Mouse (Mus musculus) MEL (cell line): ENCODE measurements around the gene Zfp462. TPM values are rescaled to one million over a fixed set of nuclear protein-coding genes. Genes with fewer than 3 reads are reported as not detected.

ENCODE experiments used
- DNase-seq: peaks from one replicate; pipeline ENCODE4 v3.0.0; 2011; ENCODE audit warnings: low read depth, low spot score
- H3K27ac ChIP-seq: 2 replicates; pipeline ENCODE4 v1.5.1; 2012; ENCODE audit warnings: low read depth, mild to moderate bottlenecking, control low read depth, low read length, moderate library complexity; ENCODE audit not compliant: control insufficient read depth
- H3K27me3 ChIP-seq, 2 experiments: fragments of 150-350 bp in 1 of 2; sonication (generic) in 1 of 2; 2 replicates each; pipeline ENCODE4 v1.6.1; 2012; ENCODE audit warnings: low read length in 2 of 2, mild to moderate bottlenecking in 2 of 2, improper control_type of control experiment in 1 of 2, moderate library complexity in 1 of 2; ENCODE audit not compliant: insufficient read depth in 2 of 2, control insufficient read depth in 1 of 2
- H3K36me3 ChIP-seq, 2 experiments: 2 replicates each; pipeline ENCODE4 v1.6.1; 2012 to 2014; ENCODE audit warnings: low read length in 2 of 2, improper control_type of control experiment in 1 of 2, inconsistent platforms in 1 of 2, mild to moderate bottlenecking in 1 of 2; ENCODE audit not compliant: insufficient read depth in 2 of 2, control insufficient read depth in 1 of 2
- H3K4me1 ChIP-seq, 2 experiments: fragments of 150-350 bp in 1 of 2; sonication (generic) in 1 of 2; 2 replicates each; pipeline ENCODE4 v1.6.1; 2012; ENCODE audit warnings: low read length in 2 of 2, improper control_type of control experiment in 1 of 2, mild to moderate bottlenecking in 1 of 2; ENCODE audit not compliant: insufficient read depth in 2 of 2, control insufficient read depth in 1 of 2
- H3K4me3 ChIP-seq, 2 experiments: fragments of 150-350 bp in 1 of 2; sonication (generic) in 1 of 2; 2 replicates each; pipeline ENCODE4 v1.5.1; 2012; ENCODE audit warnings: low read depth in 2 of 2, low read length in 2 of 2, mild to moderate bottlenecking in 2 of 2, moderate library complexity in 2 of 2, control low read depth in 1 of 2, improper control_type of control experiment in 1 of 2; ENCODE audit not compliant: control insufficient read depth in 1 of 2, insufficient read depth in 1 of 2
- H3K79me2 ChIP-seq: 2 replicates; pipeline ENCODE4 v1.6.1; 2012; ENCODE audit warnings: mild to moderate bottlenecking, low read length, moderate library complexity; ENCODE audit not compliant: control insufficient read depth, poor library complexity, insufficient read depth
- H3K9ac ChIP-seq: 2 replicates; pipeline ENCODE4 v1.6.1; 2012; ENCODE audit warnings: low read depth, mild to moderate bottlenecking, control low read depth, low read length, moderate library complexity; ENCODE audit not compliant: control insufficient read depth, poor library complexity, severe bottlenecking
- H3K9me3 ChIP-seq: fragments of 150-350 bp; sonication (generic); replicated peaks from 2 replicates; pipeline ENCODE4 v1.6.1; 2012; ENCODE audit warnings: mild to moderate bottlenecking, low read length, improper control_type of control experiment, moderate library complexity; ENCODE audit not compliant: insufficient read depth
- CHD2 ChIP-seq: IDR thresholded peaks from 2 replicates; pipeline ENCODE4 v1.6.1; 2011; ENCODE audit warnings: low read length, improper control_type of control experiment
- CTCF ChIP-seq, 3 experiments: IDR thresholded peaks in 2 of 3; conservative IDR thresholded peaks in 1 of 3; 2 replicates each; pipeline ENCODE4 v1.5.1; 2011 to 2012; ENCODE audit warnings: low read length in 3 of 3, low read depth in 2 of 3, mild to moderate bottlenecking in 2 of 3, improper control_type of control experiment in 1 of 3, inconsistent platforms in 1 of 3, mixed read lengths in 1 of 3, moderate library complexity in 1 of 3; ENCODE audit not compliant: control insufficient read depth in 1 of 3, insufficient read depth in 1 of 3, poor library complexity in 1 of 3, severe bottlenecking in 1 of 3
- EP300 ChIP-seq, 2 experiments: IDR thresholded peaks; 2 replicates each; pipeline ENCODE4 v1.6.1; 2011; ENCODE audit warnings: improper control_type of control experiment in 2 of 2, low read length in 2 of 2, low read depth in 1 of 2, mild to moderate bottlenecking in 1 of 2
- GABPA ChIP-seq: IDR thresholded peaks from 2 replicates; pipeline ENCODE4 v1.6.1; 2012; ENCODE audit warnings: low read depth, mild to moderate bottlenecking, inconsistent platforms, low read length, improper control_type of control experiment, moderate library complexity
- GATA1 ChIP-seq: IDR thresholded peaks from 2 replicates; pipeline ENCODE4 v1.6.1; 2011; ENCODE audit warnings: low read depth, low read length, improper control_type of control experiment
- HCFC1 ChIP-seq: IDR thresholded peaks from 2 replicates; pipeline ENCODE4 v1.6.1; 2012; ENCODE audit warnings: low read depth, mild to moderate bottlenecking, inconsistent platforms, low read length, improper control_type of control experiment, moderate library complexity
- JUND ChIP-seq: IDR thresholded peaks from 2 replicates; pipeline ENCODE4 v1.6.1; 2011; ENCODE audit warnings: low read depth, mild to moderate bottlenecking, improper control_type of control experiment, low read length
- KAT2A ChIP-seq: conservative IDR thresholded peaks from 2 replicates; pipeline ENCODE4 v1.6.1; 2012; ENCODE audit warnings: low read depth, low read length, improper control_type of control experiment, inconsistent platforms
- MAFK ChIP-seq: IDR thresholded peaks from 2 replicates; pipeline ENCODE4 v1.6.1; 2011; ENCODE audit warnings: low read depth, mild to moderate bottlenecking, low read length, improper control_type of control experiment, borderline replicate concordance
- MAX ChIP-seq: IDR thresholded peaks from 2 replicates; pipeline ENCODE4 v1.6.1; 2011; ENCODE audit warnings: low read length, improper control_type of control experiment
- MEF2A ChIP-seq: IDR thresholded peaks from 2 replicates; pipeline ENCODE4 v1.6.1; 2014; ENCODE audit warnings: low read depth, mild to moderate bottlenecking, inconsistent platforms, low read length, improper control_type of control experiment; ENCODE audit not compliant: poor library complexity, insufficient replicate concordance, severe bottlenecking; ENCODE audit errors: extremely low read depth
- MXI1 ChIP-seq: IDR thresholded peaks from 2 replicates; pipeline ENCODE4 v1.6.1; 2011; ENCODE audit warnings: mild to moderate bottlenecking, low read depth, low read length, improper control_type of control experiment
- MYB ChIP-seq: IDR thresholded peaks from 2 replicates; pipeline ENCODE4 v1.6.1; 2011; ENCODE audit warnings: mild to moderate bottlenecking, low read depth, low read length, improper control_type of control experiment
- MYC ChIP-seq: IDR thresholded peaks from 2 replicates; pipeline ENCODE4 v1.6.1; 2011; ENCODE audit warnings: low read depth, mild to moderate bottlenecking, low read length, improper control_type of control experiment, moderate library complexity
- NRF1 ChIP-seq: IDR thresholded peaks from 2 replicates; pipeline ENCODE4 v1.6.1; 2014; ENCODE audit warnings: low read depth, mild to moderate bottlenecking, inconsistent platforms, low read length, improper control_type of control experiment, moderate library complexity; ENCODE audit not compliant: poor library complexity, insufficient read depth, severe bottlenecking
- POLR2A ChIP-seq, 2 experiments: IDR thresholded peaks; 2 replicates each; pipeline ENCODE4 v1.6.1; 2011 to 2012; ENCODE audit warnings: low read length in 2 of 2, mild to moderate bottlenecking in 2 of 2, control low read depth in 1 of 2, improper control_type of control experiment in 1 of 2, low read depth in 1 of 2, moderate library complexity in 1 of 2; ENCODE audit not compliant: control insufficient read depth in 1 of 2, insufficient read depth in 1 of 2, poor library complexity in 1 of 2
- POLR2AphosphoS2 ChIP-seq: IDR thresholded peaks from 2 replicates; pipeline ENCODE4 v1.6.1; 2011; ENCODE audit warnings: low read length, improper control_type of control experiment
- RAD21 ChIP-seq: IDR thresholded peaks from 2 replicates; pipeline ENCODE4 v1.6.1; 2011; ENCODE audit warnings: mild to moderate bottlenecking, low read depth, low read length, improper control_type of control experiment
- SIN3A ChIP-seq: IDR thresholded peaks from 2 replicates; pipeline ENCODE4 v1.6.1; 2012; ENCODE audit warnings: low read length, improper control_type of control experiment, inconsistent platforms
- TAL1 ChIP-seq: IDR thresholded peaks from 2 replicates; pipeline ENCODE4 v1.6.1; 2012; ENCODE audit warnings: mild to moderate bottlenecking, inconsistent platforms, low read length, moderate library complexity, mixed read lengths
- USF2 ChIP-seq, 2 experiments: IDR thresholded peaks; 2 replicates each; pipeline ENCODE4 v1.6.1; 2011 to 2012; ENCODE audit warnings: improper control_type of control experiment in 2 of 2, low read length in 2 of 2, borderline replicate concordance in 1 of 2, inconsistent platforms in 1 of 2, low read depth in 1 of 2, mild to moderate bottlenecking in 1 of 2; ENCODE audit not compliant: insufficient read depth in 1 of 2
- ZKSCAN1 ChIP-seq: IDR thresholded peaks from 2 replicates; pipeline ENCODE4 v1.6.1; 2012; ENCODE audit warnings: low read depth, mild to moderate bottlenecking, inconsistent platforms, low read length, improper control_type of control experiment, moderate library complexity
- ZMIZ1 ChIP-seq: IDR thresholded peaks from 2 replicates; pipeline ENCODE4 v1.6.1; 2012; ENCODE audit warnings: low read depth, mild to moderate bottlenecking, inconsistent platforms, low read length, improper control_type of control experiment, moderate library complexity
- polyA plus RNA-seq, 2 experiments: library from polyadenylated mRNA; stranded (reverse) in 1 of 2; unstranded in 1 of 2; fragments of >175 nt in 1 of 2; fragments of >200 nt in 1 of 2; gene quantifications; 2 replicates each; pipeline versions ENCODE4 v1.2.1 to v1.2.4; 2012; ENCODE audit warnings: low replicate concordance in 2 of 2, low read depth in 1 of 2; ENCODE audit not compliant: insufficient read length in 2 of 2, insufficient read depth in 1 of 2, missing spikeins in 1 of 2
- total RNA-seq: library from RNA; depleted of rRNA; stranded (reverse); fragments of 300-350 nt; gene quantifications from 2 replicates; pipeline ENCODE4 v1.2.3, GENCODE M21; 2012

Gene Zfp462
- total and polyA plus RNA-seq, 3 experiments = not detected

- Histone ChIP-seq H3K27ac (no peak overlapping the region), H3K27me3 (no peaks in the 10 kb centered on the region)
- DNase-seq = no peak
These were observed 41.8 kb downstream of the Zfp462 start for GRCm38 (mm10) chr4:54986671-54987070.

GRCm38 (mm10) chr4:54987256-54987655 lies 42.4 kb downstream of the Zfp462 start:
- Histone ChIP-seq H3K9me3 (no peaks in the 10 kb centered on the region), H3K9ac (no peak overlapping the region), H3K27ac (no peak overlapping the region), H3K4me1 (no peaks in the 10 kb centered on the region), H3K36me3 (no peaks in the 10 kb centered on the region), H3K4me3 (no peak overlapping the region), H3K79me2 (no peaks in the 10 kb centered on the region), H3K27me3 (no peaks in the 10 kb centered on the region)
- TF ChIP-seq ZMIZ1 = no peak
- no peak for TF ChIP-seq MEF2A
- TF ChIP-seq POLR2A (IDR thresholded peaks at IDR 0.05; ENCODE audit: control insufficient read depth in 1 of 2, insufficient read depth in 1 of 2, low read depth in 1 of 2, low read length in 2 of 2, poor library complexity in 1 of 2) = no peak
- TF ChIP-seq CHD2 = no peak
- TF ChIP-seq POLR2AphosphoS2 = no peak
- no peak for TF ChIP-seq GATA1
- no peak for TF ChIP-seq HCFC1
- TF ChIP-seq NRF1 = no peak
- no peak for TF ChIP-seq KAT2A
- TF ChIP-seq RAD21 = no peak
- no peak for TF ChIP-seq TAL1
- TF ChIP-seq MAX = no peak
- TF ChIP-seq MAFK = no peak
- no peak for TF ChIP-seq USF2 (IDR thresholded peaks at IDR 0.05; ENCODE audit: borderline replicate concordance in 1 of 2, insufficient read depth in 1 of 2, low read depth in 1 of 2, low read length in 2 of 2)
- TF ChIP-seq MYC = no peak
- TF ChIP-seq CTCF (IDR thresholded peaks at IDR 0.05 in 2 of 3, conservative IDR thresholded peaks at IDR 0.05 in 1 of 3; ENCODE audit: control insufficient read depth in 1 of 3, insufficient read depth in 1 of 3, low read depth in 2 of 3, low read length in 3 of 3, poor library complexity in 1 of 3, severe bottlenecking in 1 of 3) = no peak
- DNase-seq = no peak

More at GRCm38 (mm10) chr4:54986671-54987070, 41.8 kb downstream of the Zfp462 start:
- no peaks in the 10 kb centered on the region for H3K79me2 ChIP-seq
- no peak overlapping the region for H3K4me3 ChIP-seq
- no peak overlapping the region for H3K9ac ChIP-seq
- H3K9me3 ChIP-seq = no peaks in the 10 kb centered on the region
- H3K36me3 ChIP-seq = no peaks in the 10 kb centered on the region
- TF ChIP-seq GABPA (no peak), MXI1 (no peak), JUND (no peak), NRF1 (no peak), MEF2A (no peak), SIN3A (no peak), MAFK (no peak), MYB (no peak), MAX (no peak), EP300 (IDR thresholded peaks at IDR 0.05; ENCODE audit: low read depth in 1 of 2, low read length in 2 of 2) (no peak), POLR2A (IDR thresholded peaks at IDR 0.05; ENCODE audit: control insufficient read depth in 1 of 2, insufficient read depth in 1 of 2, low read depth in 1 of 2, low read length in 2 of 2, poor library complexity in 1 of 2) (no peak), ZKSCAN1 (no peak)
- no peaks in the 10 kb centered on the region for H3K4me1 ChIP-seq
